Mouse (Mus musculus) kidney, adult 2 months (tissue): ENCODE data around the gene Napa. TPM values are rescaled to one million over a fixed set of nuclear protein-coding genes. Genes with fewer than 3 reads are reported as not detected.
A peak's percentile ranks its signal among the peaks of the same experiment; 100 is the strongest.

Experiments
- DNase-seq: peaks from one replicate; pipeline ENCODE4 v3.0.0; 2021
- H3K27ac ChIP-seq: fragments of 200-500 bp; 2 replicates; pipeline ENCODE4 v1.5.1; 2012; ENCODE audit warnings: low read depth, low read length, control low read depth, inconsistent platforms; ENCODE audit not compliant: insufficient read depth
- H3K27me3 ChIP-seq: fragments of 200-500 bp; replicated peaks from 2 replicates; pipeline ENCODE4 v1.6.1; 2012; ENCODE audit warnings: mild to moderate bottlenecking, moderate library complexity, low read length, inconsistent platforms; ENCODE audit not compliant: control insufficient read depth, insufficient read depth
- H3K36me3 ChIP-seq: fragments of 200-500 bp; 2 replicates; pipeline ENCODE4 v1.6.1; 2012; ENCODE audit warnings: mild to moderate bottlenecking, moderate library complexity, low read length, inconsistent platforms; ENCODE audit not compliant: control insufficient read depth, insufficient read depth
- H3K4me1 ChIP-seq: fragments of 200-500 bp; 2 replicates; pipeline ENCODE4 v1.6.1; 2011; ENCODE audit warnings: low read length; ENCODE audit not compliant: control insufficient read depth, insufficient read depth
- H3K4me3 ChIP-seq: fragments of 200-500 bp; 2 replicates; pipeline ENCODE4 v1.5.1; 2011; ENCODE audit warnings: mild to moderate bottlenecking, low read depth, low read length, control low read depth; ENCODE audit not compliant: insufficient read depth
- CTCF ChIP-seq: fragments of 200-500 bp; conservative IDR thresholded peaks from 2 replicates; pipeline ENCODE4 v1.5.1; 2011; ENCODE audit warnings: low read depth, mild to moderate bottlenecking, control low read depth, low read length, moderate library complexity, mixed read lengths; ENCODE audit not compliant: insufficient read depth, insufficient read length
- POLR2A ChIP-seq: fragments of 200-500 bp; IDR thresholded peaks from one replicate; pipeline ENCODE4 v1.6.1; 2011; ENCODE audit warnings: low read depth, low read length, control low read depth
- WGBS: fragments of 180-500 bp; shearing (Covaris S2); methylation state at CpG from one replicate; pipeline ENCODE4 v1.1.7; 2018; 5-methylcytosine and 5-hydroxymethylcytosine counted together
- polyA plus RNA-seq: library from polyadenylated mRNA; depleted of rRNA; stranded (reverse); fragments of >200 nt; gene quantifications from 2 replicates; pipeline ENCODE4 v1.2.3, GENCODE M21; 2012

The Napa gene
- polyA plus RNA-seq, 1 experiment: 177 TPM

- Histone ChIP-seq H3K4me1 (no peaks in the 10 kb centered on the region), H3K27me3 (no peaks in the 10 kb centered on the region), H3K36me3 (no peaks in the 10 kb centered on the region), H3K4me3 (no peak overlapping the region), H3K27ac (no peak overlapping the region)
- WGBS: 69% methylated on average over 9 of the region's 9 CpGs
- TF ChIP-seq POLR2A (no peak), CTCF (no peak)
- DNase-seq: no peak
Measured at GRCm38 (mm10) chr7:16150191-16151145, 52.2 kb downstream of the Napa start.

DNA sequence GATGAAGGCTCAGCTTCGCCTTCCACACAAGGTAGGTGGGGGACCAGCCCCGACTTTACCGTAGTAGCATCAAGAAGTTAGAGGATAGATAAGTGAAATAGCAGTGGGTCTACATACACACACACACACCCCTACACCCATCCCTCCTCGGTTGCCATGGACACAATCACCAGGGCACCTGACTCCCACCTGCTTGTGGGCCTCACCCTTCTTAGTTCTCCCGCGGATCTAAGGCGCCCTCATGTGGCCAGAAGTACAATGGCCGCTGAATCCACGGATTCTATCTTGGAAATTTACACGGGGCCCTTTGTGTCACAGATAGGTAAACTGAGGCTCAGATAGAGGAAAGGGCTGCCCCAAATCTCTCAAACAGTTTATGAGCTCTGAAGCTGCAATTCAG lies 55.3 kb downstream of the Napa start:
- TF ChIP-seq CTCF: peak; percentile 77
- no peak for TF ChIP-seq POLR2A
- no peaks in the 10 kb centered on the region for H3K36me3 ChIP-seq
- WGBS: 14% methylated on average over 10 of the region's 10 CpGs
- no peaks in the 10 kb centered on the region for H3K4me1 ChIP-seq
- peak; percentile 36 for DNase-seq
- no peak overlapping the region for H3K27ac ChIP-seq
- H3K4me3 ChIP-seq: no peak overlapping the region
- H3K27me3 ChIP-seq: no peaks in the 10 kb centered on the region

- WGBS: 57% methylated on average over 9 of the region's 9 CpGs
- Histone ChIP-seq H3K27ac (no peak overlapping the region), H3K27me3 (no peaks in the 10 kb centered on the region), H3K4me1 (no peaks in the 10 kb centered on the region), H3K4me3 (no peak overlapping the region), H3K36me3 (no peaks in the 10 kb centered on the region)
- DNase-seq: peak; percentile 24
- no peak for TF ChIP-seq CTCF
- TF ChIP-seq POLR2A: no peak
Measured at GRCm38 (mm10) chr7:16155132-16155872, 57.0 kb downstream of the Napa start.

DNA sequence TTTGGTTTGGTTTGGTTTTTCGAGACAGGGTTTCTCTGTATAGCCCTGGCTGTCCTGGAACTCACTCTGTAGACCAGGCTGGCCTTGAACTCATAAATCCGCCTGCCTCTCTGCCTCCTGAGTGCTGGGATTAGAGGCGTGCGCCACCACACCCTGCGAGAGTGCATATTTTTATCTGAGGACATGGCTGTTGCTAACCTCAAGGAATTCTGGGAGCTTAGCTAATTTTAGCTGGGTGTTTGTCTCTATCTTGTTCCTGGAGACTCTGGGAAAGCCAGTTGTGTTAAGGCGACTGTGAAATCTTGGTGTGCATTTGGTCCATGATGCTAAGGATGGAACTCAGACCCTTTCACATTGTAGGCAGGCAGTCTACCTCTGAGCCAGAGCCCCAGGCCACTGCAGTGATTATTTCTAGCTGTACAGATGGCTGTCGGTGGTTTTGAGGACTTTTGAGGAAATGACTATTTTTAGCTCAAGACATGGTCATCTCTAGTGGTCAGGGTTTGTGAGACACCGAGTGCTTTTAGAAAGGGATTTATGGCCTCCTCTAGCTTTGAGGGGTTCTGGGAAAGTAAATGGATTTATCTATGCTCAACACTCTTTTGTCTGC lies 58.0 kb downstream of the Napa start:
- no peaks in the 10 kb centered on the region for H3K27me3 ChIP-seq
- H3K27ac ChIP-seq: no peak overlapping the region
- no peaks in the 10 kb centered on the region for H3K4me1 ChIP-seq
- DNase-seq: no peak
- TF ChIP-seq CTCF (no peak), POLR2A (no peak)
- no peaks in the 10 kb centered on the region for H3K36me3 ChIP-seq
- no peak overlapping the region for H3K4me3 ChIP-seq
- 57% methylated on average over 8 of the region's 8 CpGs for WGBS

- TF ChIP-seq CTCF (no peak), POLR2A (no peak)
- Histone ChIP-seq H3K27ac (no peak overlapping the region), H3K4me3 (no peak overlapping the region), H3K27me3 (no peaks in the 10 kb centered on the region), H3K4me1 (no peaks in the 10 kb centered on the region), H3K36me3 (no peaks in the 10 kb centered on the region)
- WGBS: 12% methylated on average over 39 of the region's 39 CpGs
- no peak for DNase-seq
Measured at GRCm38 (mm10) chr7:16158735-16159134, 60.5 kb downstream of the Napa start.

GRCm38 (mm10) chr7:16160702-16161101 lies 62.4 kb downstream of the Napa start:
- 67% methylated on average over 3 of the region's 3 CpGs for WGBS
- no peaks in the 10 kb centered on the region for H3K27me3 ChIP-seq
- TF ChIP-seq CTCF (no peak), POLR2A (no peak)
- DNase-seq: no peak
- H3K4me3 ChIP-seq: no peak overlapping the region
- H3K4me1 ChIP-seq: no peaks in the 10 kb centered on the region
- no peak overlapping the region for H3K27ac ChIP-seq
- H3K36me3 ChIP-seq: no peaks in the 10 kb centered on the region

GRCm38 (mm10) chr7:16161302-16161701 lies 63.0 kb downstream of the Napa start:
- Histone ChIP-seq H3K27ac (no peak overlapping the region), H3K27me3 (no peaks in the 10 kb centered on the region), H3K36me3 (no peaks in the 10 kb centered on the region), H3K4me1 (no peaks in the 10 kb centered on the region), H3K4me3 (no peak overlapping the region)
- 88% methylated on average over 9 of the region's 9 CpGs for WGBS
- no peak for DNase-seq
- TF ChIP-seq POLR2A (no peak), CTCF (no peak)
